Mouse (Mus musculus) limb, embryonic 15.5 days (tissue): Measurements from ENCODE around the gene Chtop. TPM values are rescaled to one million over a fixed set of nuclear protein-coding genes. Genes with fewer than 3 reads are reported as not detected.

Experiments
- ATAC-seq: fragments of 200-750 bp; cut with Nextera tagmentation; 2 replicates; pipeline ENCODE4 v1.8.0; 2017; ENCODE audit warnings: low read depth, moderate TSS enrichment; ENCODE audit not compliant: insufficient number of reproducible peaks, low FRiP score, low TSS enrichment
- H3K27ac ChIP-seq: fragments of 300-500 bp; sonication (generic); 2 replicates; pipeline ENCODE4 v1.5.1; 2015; ENCODE audit warnings: moderate library complexity, mild to moderate bottlenecking, inconsistent platforms
- H3K27me3 ChIP-seq: fragments of 300-500 bp; sonication (generic); 2 replicates; pipeline ENCODE4 v1.6.1; 2015; ENCODE audit warnings: inconsistent platforms
- H3K36me3 ChIP-seq: fragments of 300-500 bp; sonication (generic); 2 replicates; pipeline ENCODE4 v1.6.1; 2015; ENCODE audit warnings: inconsistent platforms
- H3K4me1 ChIP-seq: fragments of 300-500 bp; sonication (generic); 2 replicates; pipeline ENCODE4 v1.6.1; 2015; ENCODE audit warnings: inconsistent platforms
- H3K4me2 ChIP-seq: fragments of 300-500 bp; sonication (generic); 2 replicates; pipeline ENCODE4 v1.6.1; 2015; ENCODE audit warnings: mild to moderate bottlenecking, inconsistent platforms
- H3K4me3 ChIP-seq: fragments of 300-500 bp; sonication (generic); 2 replicates; pipeline ENCODE4 v1.5.1; 2015; ENCODE audit warnings: mild to moderate bottlenecking, inconsistent platforms
- H3K9ac ChIP-seq: fragments of 300-500 bp; sonication (generic); 2 replicates; pipeline ENCODE4 v1.6.1; 2015; ENCODE audit warnings: inconsistent platforms
- H3K9me3 ChIP-seq: fragments of 300-500 bp; sonication (generic); 2 replicates; pipeline ENCODE4 v1.6.1; 2016; ENCODE audit warnings: inconsistent platforms
- WGBS: fragments of 180-500 bp; shearing (Covaris S2); methylation state at CpG from one replicate; pipeline ENCODE4 v1.1.7; 2015; 5-methylcytosine and 5-hydroxymethylcytosine counted together
- polyA plus RNA-seq: library from polyadenylated mRNA; unstranded; fragments of >200 nt; fragmentation: Nextera tagmentation; extraction: Ambion mirVana; gene quantifications from 2 replicates; pipeline ENCODE4 v1.2.1, GENCODE M21; 2015

The Chtop gene
- polyA plus RNA-seq, 1 experiment from 2014 or later: 146 TPM

DNA sequence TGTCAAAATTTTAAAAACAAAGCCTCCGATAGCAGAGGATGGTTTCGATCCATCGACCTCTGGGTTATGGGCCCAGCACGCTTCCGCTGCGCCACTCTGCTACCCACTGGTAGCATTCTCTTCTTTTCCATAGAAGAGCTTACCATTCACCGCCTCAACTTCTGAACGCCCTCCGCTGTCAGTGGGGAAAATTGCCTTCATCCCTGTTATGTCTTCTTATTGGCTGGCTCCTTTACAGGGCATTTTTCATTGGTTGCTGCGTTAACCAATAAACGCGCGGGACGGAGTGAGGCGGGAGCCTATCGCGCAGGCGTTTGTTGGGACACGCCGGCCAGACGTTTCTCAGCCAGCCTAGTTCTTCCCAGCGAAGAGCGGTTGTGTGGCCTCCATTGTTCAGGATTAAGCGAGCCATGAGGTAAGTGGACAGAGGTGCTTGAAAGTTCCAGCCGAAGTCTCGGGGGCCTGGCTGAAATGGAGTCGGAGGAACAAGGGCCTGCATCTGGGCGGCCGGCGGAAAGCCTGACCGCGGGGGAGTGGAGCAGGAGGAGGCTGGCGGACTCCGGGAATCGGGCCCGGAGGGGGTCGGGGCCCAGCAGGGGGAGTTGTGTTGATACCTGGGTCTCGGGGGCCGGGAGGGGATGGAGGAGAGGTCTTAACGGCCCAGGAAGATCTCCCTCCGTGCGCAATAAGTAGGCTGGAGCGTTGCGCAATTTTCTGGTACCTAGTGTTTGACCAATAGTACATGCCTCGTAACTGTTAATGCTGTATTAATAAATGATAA lies 33.3 kb downstream of the Chtop start, which contains the start of gene Ilf2:
TSS of gene Ilf2 (plus strand) at position 296 of the 781 bp plus-strand sequence.
- peaks cover 27% of the 10 kb centered on the region for H3K36me3 ChIP-seq
- peak within 1 kb of the TSS; percentile 60 for H3K4me2 ChIP-seq
- H3K4me3 ChIP-seq: peak within 1 kb of the TSS; percentile 68
- no peaks in the 10 kb centered on the region for H3K27me3 ChIP-seq
- no peaks in the 10 kb centered on the region for H3K9me3 ChIP-seq
- peak within 1 kb of the TSS; percentile 93 for H3K27ac ChIP-seq
- ATAC-seq: peak; percentile 99
- peaks cover 9% of the 10 kb centered on the region for H3K4me1 ChIP-seq
- H3K9ac ChIP-seq: peak within 1 kb of the TSS; percentile 86
- under 1% methylated on average over 45 of the region's 45 CpGs for WGBS

DNA sequence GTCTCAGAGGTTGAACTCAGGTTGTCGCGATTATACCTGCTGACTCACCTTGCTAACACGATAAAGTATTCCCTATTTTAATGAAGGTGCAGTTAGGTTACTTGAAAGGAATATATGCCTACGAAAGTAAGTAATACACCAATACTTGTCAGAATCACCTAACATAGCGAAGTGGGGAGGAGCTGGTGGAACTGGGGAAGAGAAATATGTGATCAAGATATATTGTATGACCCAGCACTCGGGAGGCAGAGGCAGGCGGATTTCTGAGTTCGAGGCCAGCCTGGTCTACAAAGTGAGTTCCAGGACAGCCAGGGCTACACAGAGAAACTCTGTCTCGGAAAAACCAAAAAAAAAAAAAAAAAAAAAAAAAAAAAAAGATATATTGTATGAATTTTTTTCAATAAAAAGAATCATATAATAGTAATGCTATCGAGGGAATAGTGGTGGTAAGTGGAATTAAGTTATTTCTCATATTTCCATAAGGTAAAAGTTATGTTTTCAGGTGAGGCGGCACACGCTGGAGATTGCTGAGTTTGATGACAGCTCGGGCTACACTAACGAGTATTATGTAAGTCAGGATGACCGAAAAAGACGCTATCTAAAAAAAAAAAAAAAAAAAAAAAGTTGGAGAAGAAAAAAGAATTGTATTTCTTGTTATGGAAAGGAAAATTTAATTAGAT lies 34.0 kb downstream of the Chtop start:
- peaks cover 9% of the 10 kb centered on the region for H3K4me1 ChIP-seq
- no peaks in the 10 kb centered on the region for H3K9me3 ChIP-seq
- no peaks in the 10 kb centered on the region for H3K27me3 ChIP-seq
- no peak overlapping the region for H3K9ac ChIP-seq
- H3K4me3 ChIP-seq: peak overlapping the region; percentile 68
- no peak for ATAC-seq
- H3K4me2 ChIP-seq: peak overlapping the region; percentile 30; the same call in 1 of the 2 replicates
- 40% methylated on average over 16 of the region's 16 CpGs for WGBS
- H3K27ac ChIP-seq: no peak overlapping the region
- peaks cover 19% of the 10 kb centered on the region for H3K36me3 ChIP-seq

DNA sequence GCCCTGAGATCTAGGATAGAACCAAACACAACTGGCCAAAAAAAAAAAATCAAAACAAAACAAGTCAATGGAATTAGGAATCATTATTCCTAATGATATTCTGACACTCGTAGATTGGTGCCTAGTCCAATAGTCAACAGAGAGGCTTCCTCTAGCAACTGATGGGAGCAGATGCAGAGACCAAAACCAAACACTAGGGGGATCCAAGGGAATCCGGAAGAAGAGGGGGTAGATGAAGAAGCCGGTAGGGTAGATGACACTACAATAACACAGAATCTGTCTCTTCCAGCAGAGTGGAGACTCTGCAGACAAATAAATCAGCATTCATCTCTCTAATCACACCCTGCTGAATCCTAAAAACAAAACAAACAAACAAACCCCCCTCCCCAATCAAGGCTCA lies 37.1 kb downstream of the Chtop start:
- Histone ChIP-seq H3K9ac (no peak overlapping the region), H3K36me3 (no peaks in the 10 kb centered on the region), H3K4me2 (no peak overlapping the region), H3K9me3 (no peaks in the 10 kb centered on the region), H3K27me3 (no peaks in the 10 kb centered on the region), H3K27ac (no peak overlapping the region), H3K4me1 (peaks cover 7% of the 10 kb centered on the region), H3K4me3 (no peak overlapping the region)
- WGBS: 24% methylated on average over 3 of the region's 3 CpGs
- ATAC-seq: no peak

DNA sequence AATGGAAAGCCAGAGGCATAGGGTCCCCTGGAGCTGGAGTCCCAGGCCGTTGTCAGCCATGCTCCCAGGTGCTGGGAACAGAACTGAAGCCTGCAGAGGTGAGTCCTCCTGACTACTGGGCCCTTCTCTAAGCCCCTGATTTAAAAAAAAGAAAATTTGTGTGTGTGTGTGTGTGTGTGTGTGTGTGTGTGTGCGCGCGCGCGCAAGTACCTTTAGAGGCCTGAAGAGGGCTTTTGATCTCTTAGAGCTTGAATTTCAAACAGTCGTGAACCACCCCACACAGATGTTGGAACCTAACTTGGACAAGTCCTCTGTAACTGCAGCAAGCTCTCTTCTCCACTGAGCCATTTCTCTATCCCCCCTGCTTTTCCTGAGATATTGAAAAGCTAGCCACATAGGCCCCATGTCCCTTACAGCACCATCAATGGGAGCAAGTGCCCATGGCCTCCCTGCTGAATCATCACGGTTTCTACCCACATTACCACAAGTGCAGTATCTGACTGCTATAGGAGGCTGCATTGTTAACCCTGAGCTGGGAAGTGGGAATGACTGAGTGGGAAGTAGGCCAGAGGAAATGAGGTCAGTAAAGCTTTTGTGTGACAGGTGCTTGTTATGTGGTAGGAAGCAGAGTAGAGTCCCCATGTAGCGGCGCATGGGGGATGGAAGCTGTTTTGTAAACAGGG lies 41.5 kb downstream of the Chtop start:
- ATAC-seq: no peak
- WGBS: 91% methylated on average over 10 of the region's 10 CpGs

DNA sequence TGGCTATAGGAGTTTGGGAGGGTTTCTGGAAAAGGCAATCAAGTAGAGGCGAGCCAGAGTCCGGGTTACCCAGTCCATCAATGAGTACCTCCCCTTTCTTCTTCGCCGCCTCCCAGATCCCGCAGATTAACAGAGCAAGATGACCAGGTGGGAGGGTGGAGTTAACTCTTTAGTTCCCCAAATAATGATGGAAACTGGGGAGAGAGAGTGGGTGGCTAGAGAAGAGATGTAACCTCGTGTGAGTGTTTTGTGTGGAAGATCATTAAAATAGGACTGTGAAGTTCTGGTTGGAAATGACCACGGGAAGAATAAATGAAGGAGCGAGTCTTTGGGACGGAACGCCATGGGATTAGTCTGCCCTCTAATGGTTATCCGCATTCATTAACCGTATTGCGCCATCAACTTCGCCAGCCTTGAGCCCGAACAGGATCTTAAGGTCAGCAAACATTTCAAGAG lies 43.0 kb downstream of the Chtop start:
- Histone ChIP-seq H3K4me3 (peak overlapping the region; percentile 48), H3K27ac (no peak overlapping the region), H3K27me3 (peaks cover 49% of the 10 kb centered on the region), H3K9ac (no peak overlapping the region), H3K4me1 (peaks cover 20% of the 10 kb centered on the region), H3K36me3 (no peaks in the 10 kb centered on the region), H3K9me3 (no peaks in the 10 kb centered on the region), H3K4me2 (peak overlapping the region; percentile 93)
- 1% methylated on average over 15 of the region's 15 CpGs for WGBS
- no peak for ATAC-seq

More for the DNA sequence above, 41.5 kb downstream of the Chtop start:
- Histone ChIP-seq H3K9ac (no peak overlapping the region), H3K9me3 (no peaks in the 10 kb centered on the region), H3K4me3 (no peak overlapping the region), H3K4me2 (no peak overlapping the region), H3K4me1 (peaks cover 20% of the 10 kb centered on the region), H3K27ac (no peak overlapping the region), H3K27me3 (peaks cover 35% of the 10 kb centered on the region), H3K36me3 (no peaks in the 10 kb centered on the region)

DNA sequence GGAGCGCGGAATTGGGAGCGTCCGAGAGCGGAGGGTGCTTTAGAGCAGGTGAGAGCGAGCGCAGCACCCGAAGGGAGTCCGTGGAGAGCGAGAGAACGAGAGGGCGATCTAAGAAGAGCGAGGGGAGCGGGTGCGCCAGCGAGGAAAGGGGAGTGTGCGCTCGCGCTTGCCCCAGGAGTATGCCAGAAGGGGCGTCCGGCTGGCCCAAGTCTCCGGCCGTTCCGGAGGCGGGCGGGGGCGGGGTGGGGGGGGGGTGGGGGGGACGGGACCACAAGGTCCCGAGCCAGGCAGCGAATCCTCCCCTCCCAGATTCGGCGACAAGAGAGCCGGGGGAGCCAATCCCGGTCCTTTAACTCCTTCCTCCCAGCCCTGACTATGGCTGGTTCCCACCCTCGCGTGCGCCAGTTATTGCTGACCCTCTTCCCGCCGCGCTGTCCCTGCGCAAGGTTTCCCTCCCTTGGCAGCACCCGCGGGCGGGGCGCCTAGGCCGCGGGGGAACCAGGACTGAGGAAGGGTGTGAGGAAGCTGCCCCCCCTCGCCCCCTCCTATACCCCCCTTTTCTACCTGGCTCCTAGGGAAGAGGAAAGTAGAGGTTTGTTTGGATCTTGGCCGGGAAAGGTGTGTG lies 43.5 kb downstream of the Chtop start, which contains the start of gene Npr1:
TSS of gene Npr1 (minus strand) at position 181 of the 625 bp plus-strand sequence.
- peak within 1 kb of the TSS; percentile 48 for H3K4me3 ChIP-seq
- H3K36me3 ChIP-seq: no peaks in the 10 kb centered on the region
- H3K4me2 ChIP-seq: peak within 1 kb of the TSS; percentile 93
- no peak for ATAC-seq
- WGBS: under 1% methylated on average over 37 of the region's 49 CpGs
- peak within 1 kb of the TSS; percentile 31 for H3K9ac ChIP-seq
- peaks cover 20% of the 10 kb centered on the region for H3K4me1 ChIP-seq
- H3K27ac ChIP-seq: no peak within 1 kb of the TSS
- H3K9me3 ChIP-seq: no peaks in the 10 kb centered on the region
- H3K27me3 ChIP-seq: peaks cover 50% of the 10 kb centered on the region

DNA sequence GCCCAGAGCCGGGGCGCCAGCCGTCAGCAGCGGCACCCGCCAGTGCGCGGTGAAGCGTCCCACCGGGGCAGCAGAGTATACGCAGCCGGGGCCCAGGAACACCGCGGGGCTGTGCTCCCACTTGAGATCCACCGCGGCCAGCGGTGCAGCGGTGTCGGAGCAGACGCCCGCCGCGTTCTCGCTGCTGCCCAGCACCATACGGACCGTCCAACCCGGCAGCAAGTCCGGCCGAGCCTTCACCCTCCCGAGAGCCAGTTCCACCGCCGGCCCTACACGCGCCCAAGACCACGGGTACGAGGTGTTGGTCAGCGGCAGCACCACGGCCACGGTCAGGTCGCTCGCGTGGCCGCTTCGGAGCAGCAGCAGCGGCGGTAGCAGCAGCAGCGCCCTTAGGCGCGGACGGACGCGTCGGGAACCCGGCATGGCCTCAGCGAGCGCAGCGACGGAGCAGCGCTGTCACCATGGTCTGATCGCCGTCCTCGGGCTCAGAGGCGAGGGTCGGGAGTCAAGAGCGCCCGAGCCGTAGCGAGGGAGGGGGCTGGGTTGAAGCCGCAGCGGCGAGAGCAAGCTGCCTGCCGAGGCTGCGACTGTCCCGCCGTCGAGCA lies 44.1 kb downstream of the Chtop start:
- Histone ChIP-seq H3K4me1 (peaks cover 20% of the 10 kb centered on the region), H3K9me3 (no peaks in the 10 kb centered on the region), H3K9ac (peak overlapping the region; percentile 31), H3K27me3 (peaks cover 50% of the 10 kb centered on the region), H3K4me3 (peak overlapping the region; percentile 48), H3K4me2 (peak overlapping the region; percentile 93), H3K27ac (no peak overlapping the region), H3K36me3 (no peaks in the 10 kb centered on the region)
- ATAC-seq: no peak
- WGBS: under 1% methylated on average over 75 of the region's 75 CpGs

DNA sequence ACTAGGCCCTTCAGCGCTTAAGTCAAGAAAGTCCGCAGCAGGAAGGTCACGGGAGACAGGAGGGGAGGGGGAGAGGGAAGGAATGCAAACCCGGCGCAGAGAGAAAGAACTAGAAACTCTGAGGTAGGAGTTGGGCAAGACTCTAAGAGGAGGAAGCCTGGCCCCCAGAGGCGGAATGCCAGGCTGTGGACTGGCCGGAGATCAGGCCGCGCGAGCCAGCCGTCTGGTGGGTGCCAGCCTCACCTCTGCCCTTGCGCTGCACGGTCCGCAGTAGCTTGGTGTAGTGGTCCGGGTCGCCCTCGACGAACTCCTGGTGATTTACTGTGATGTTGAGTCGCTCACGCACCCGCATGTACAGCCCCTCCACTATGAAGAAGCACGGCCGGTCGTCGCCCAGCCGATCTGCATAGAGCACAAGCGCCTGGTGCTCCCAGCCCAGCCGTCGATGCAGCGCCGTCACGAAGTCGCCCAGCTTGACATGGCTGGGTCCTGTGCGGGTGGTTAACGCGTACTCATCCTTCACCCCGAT lies 44.7 kb downstream of the Chtop start:
- Histone ChIP-seq H3K27me3 (peaks cover 50% of the 10 kb centered on the region), H3K4me3 (peak overlapping the region; percentile 48), H3K4me2 (peak overlapping the region; percentile 93), H3K4me1 (peaks cover 20% of the 10 kb centered on the region), H3K9me3 (no peaks in the 10 kb centered on the region), H3K36me3 (no peaks in the 10 kb centered on the region), H3K9ac (peak overlapping the region; percentile 31; the same call in 1 of the 2 replicates), H3K27ac (no peak overlapping the region)
- WGBS: 17% methylated on average over 37 of the region's 37 CpGs
- ATAC-seq: no peak

DNA sequence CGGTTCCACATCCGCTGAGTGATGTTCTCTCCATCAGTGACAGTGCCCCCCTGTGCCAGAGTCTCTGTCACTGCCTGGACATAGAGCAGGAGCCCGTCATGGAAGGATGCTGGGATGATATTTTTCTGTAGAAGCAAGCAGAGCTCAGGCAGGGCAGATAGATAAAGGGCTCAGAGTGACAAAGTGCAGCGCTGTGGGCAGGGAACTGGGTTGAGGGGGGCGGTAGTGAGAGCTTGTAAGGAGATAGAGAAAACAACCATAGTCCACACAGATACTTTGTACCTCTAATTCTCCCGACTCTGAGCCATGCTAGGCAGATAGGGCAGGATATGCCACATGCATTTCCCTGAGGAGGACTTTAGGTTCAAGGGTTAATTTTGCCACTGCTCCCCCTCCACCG lies 46.7 kb downstream of the Chtop start:
- H3K4me1 ChIP-seq: peaks cover 20% of the 10 kb centered on the region
- H3K36me3 ChIP-seq: no peaks in the 10 kb centered on the region
- no peak overlapping the region for H3K4me2 ChIP-seq
- H3K9ac ChIP-seq: no peak overlapping the region
- no peak for ATAC-seq
- H3K4me3 ChIP-seq: no peak overlapping the region
- no peak overlapping the region for H3K27ac ChIP-seq
- no peaks in the 10 kb centered on the region for H3K9me3 ChIP-seq
- 36% methylated on average over 7 of the region's 7 CpGs for WGBS
- peaks cover 50% of the 10 kb centered on the region for H3K27me3 ChIP-seq

DNA sequence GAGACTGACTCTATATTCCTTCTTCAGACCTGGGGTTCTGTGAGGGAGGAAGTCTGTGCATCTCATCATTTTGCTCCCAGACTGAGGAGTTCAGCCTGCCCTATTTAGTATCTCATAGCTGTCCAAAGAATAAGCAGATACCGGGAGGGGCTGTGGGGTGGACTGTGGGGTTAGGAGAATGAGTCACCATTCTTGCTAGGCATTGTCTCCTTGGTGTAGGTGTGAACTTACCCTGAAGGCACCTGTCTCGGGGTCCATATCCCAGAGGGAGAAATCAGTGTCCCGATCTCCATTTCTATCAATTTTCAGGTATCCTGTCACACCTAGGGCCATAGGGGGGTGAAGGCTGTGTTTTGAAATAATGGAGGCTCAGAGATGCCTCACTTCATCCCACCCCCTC lies 47.4 kb downstream of the Chtop start:
- Histone ChIP-seq H3K27ac (no peak overlapping the region), H3K4me2 (no peak overlapping the region), H3K4me1 (peaks cover 20% of the 10 kb centered on the region), H3K4me3 (no peak overlapping the region), H3K27me3 (peaks cover 50% of the 10 kb centered on the region), H3K9me3 (no peaks in the 10 kb centered on the region), H3K9ac (no peak overlapping the region), H3K36me3 (no peaks in the 10 kb centered on the region)
- 78% methylated on average over 3 of the region's 3 CpGs for WGBS
- ATAC-seq: no peak

DNA sequence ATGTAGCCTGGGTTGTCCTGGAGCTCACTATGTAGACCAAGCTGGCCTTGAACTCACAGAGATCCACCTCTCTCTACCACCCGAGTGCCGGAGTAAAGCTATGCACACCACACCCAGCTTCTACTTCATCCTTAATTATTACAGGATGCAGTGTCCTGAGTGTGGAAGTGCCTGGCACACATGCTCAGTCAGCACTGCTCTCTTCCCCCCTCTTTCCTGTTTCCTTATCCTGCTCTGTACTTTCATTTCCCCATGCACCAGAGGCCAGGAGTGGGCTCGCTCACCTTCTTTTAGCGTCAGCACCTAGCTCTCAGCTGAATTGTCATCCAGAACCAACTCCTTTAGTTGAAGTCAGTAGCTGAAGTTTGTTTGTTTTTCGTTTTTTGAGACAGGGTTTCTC lies 49.0 kb downstream of the Chtop start:
- H3K9me3 ChIP-seq: no peaks in the 10 kb centered on the region
- no peak overlapping the region for H3K4me3 ChIP-seq
- H3K9ac ChIP-seq: no peak overlapping the region
- no peak for ATAC-seq
- H3K4me2 ChIP-seq: no peak overlapping the region
- peaks cover 40% of the 10 kb centered on the region for H3K27me3 ChIP-seq
- H3K27ac ChIP-seq: no peak overlapping the region
- peaks cover 10% of the 10 kb centered on the region for H3K4me1 ChIP-seq
- WGBS: 62% methylated on average over 5 of the region's 5 CpGs
- H3K36me3 ChIP-seq: no peaks in the 10 kb centered on the region
